Mouse (Mus musculus) Muller cell, postnatal 12 days (primary cell): ENCODE measurements around the gene Vapa.
"Not testable (repeated sequence)": the region's sequence is repeated elsewhere in the genome, so short reads cannot be mapped to it uniquely, and the experiment has no call there.

Experiments
- DNase-seq: peaks from one replicate; pipeline ENCODE4 v3.0.0-alpha.2; 2015; ENCODE audit errors: inconsistent ontology term

Vapa gene

DNA sequence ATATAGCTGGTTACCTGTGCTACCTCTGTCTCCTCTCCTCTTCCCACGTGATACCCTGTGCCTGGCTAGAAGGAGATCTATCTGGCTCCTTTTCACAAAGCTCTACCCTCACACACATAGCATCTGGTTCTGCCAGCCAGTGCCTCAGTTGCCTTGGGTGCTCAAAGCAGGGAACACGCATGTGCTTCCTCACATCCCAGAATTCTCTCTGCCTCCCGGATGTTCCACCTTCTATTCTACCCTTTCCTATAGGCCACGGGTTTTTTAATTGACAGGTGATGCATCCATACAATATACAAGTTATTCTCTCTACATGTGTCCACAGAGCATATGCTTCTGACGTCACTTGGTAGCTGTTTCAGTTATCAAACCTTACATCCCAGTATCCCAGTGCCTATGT lies 49.2 kb downstream of the Vapa start:
- no peak for DNase-seq

DNA sequence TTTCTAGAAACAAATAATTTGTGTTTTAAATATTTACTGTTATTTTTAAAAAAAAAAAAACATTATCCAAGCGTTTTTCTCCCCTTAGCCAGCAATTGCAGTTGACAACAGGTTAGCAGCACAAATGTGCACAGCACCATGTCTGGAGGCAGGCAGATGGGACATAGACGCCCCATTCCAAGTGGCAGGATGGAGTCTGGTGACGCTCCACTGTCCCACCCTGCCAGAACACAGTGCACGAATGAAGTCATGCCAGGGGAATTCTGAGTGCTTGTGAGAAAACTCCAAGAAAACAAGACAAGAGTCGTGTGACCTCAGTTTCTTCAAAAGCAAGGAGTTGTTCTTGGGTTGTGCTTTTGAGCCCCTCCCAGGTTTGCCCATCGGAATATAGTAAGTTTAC lies 50.0 kb downstream of the Vapa start:
- DNase-seq = no peak

GRCm38 (mm10) chr17:65562761-65563160 lies 50.6 kb downstream of the Vapa start:
- peak; percentile 47 for DNase-seq

- no peak for DNase-seq
Observed at GRCm38 (mm10) chr17:65561361-65562015, 51.9 kb downstream of the Vapa start.

DNA sequence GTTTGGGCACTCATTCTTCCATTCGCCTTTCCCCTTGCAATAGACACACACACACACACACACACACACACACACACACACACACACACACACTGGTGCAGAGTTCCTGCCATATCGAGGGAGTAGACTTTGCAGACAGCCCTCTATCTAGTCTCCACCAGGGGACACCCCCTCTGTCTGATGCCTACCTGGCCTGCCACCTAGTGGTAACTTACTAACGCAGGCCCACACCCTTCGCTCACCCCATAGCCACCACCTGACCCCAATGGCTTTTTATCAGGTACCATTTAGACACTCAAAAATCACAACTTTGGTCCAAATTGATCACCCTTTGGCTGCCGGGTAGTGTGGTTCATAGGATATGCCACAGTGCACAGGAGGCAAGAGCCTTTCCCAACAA lies 54.1 kb downstream of the Vapa start:
- DNase-seq = no peak

- no peak for DNase-seq
Observed at GRCm38 (mm10) chr17:65558788-65559187, 54.6 kb downstream of the Vapa start.

DNA sequence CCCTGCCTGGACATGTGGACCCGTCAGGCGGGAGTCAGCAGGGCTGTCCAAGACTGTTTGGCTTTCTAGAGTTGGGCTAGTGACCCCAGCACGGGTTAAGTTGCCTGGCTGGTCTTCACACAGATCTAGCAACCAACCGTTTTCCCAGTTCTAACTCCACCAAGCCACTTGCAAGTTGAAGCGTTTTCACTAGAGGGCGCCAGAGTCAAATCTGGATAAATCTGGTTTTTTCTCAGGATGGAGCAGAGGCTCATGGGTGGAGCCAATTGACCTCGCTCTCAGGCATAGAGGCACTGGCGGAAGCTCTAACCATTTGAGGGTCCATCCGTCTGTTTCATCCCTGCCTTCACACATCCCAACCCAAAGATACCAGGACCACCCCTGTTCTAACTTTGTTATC lies 55.1 kb downstream of the Vapa start:
- DNase-seq = peak; percentile 38

DNA sequence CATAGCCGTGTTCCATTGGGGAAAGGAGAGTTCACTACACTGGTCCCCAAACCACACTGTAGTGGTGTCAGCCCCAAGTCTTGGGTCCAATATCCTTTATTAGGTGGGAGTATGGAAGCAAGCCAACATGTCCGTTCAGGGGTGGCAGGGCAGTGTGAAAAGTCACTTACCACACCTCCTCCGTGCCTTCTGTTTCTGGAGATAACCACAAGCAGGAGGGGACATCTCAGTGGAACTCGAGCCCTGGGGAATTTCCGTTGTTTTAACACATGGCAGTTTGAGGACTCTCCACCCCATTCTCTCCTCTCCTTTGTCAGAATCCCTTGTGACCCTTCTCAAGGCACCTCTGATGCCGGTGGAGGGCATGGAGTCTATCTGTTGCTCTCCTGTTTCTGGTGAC lies 56.1 kb downstream of the Vapa start:
- DNase-seq = no peak

DNA sequence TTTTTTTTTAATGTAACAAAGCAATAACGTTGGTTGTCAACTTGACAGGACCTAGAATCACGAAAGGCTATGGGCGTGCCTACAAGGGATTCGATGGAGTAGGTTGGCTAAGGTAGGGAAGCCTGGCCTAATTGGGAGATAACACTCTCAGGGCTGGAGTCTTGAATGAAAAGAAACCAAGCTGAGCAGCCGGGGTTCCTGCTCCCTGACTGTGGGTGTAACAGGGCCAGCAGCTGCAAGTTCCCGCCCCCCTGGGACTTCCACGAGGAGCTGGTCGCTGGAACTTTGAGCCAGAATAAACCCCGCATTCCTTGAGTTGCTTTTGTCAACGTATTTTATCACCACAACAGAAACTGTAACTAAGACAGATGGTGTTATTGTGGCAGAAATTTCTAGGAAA lies 56.6 kb downstream of the Vapa start:
- DNase-seq = peak; percentile 24

DNA sequence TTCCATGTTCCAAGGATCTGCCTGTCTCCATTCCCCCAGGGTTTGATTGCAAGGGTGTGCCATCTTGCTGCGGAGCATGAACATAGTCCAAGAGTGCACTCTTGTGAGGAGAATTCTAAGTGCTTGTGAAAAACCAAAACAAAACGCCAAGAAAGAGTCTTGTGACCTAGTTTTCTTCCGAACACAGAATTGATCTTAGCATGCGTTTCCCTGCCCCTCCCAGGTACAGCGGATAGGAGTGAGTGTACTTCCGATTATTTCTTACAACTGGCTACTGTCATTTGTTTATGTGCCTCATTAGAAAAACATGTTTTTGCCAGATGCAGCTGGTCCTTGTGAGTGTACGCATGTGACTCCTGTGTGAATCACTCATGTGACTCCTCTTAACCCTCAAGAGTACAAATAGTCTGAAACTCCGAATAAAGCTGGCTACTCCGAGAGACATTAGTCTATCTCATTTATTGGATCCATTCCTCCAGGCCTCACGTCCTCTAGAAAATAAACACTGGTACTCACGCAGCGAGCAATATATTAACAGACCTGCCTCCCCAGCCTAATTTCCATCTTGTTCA lies 60.8 kb downstream of the Vapa start:
- no peak for DNase-seq

GRCm38 (mm10) chr17:65550357-65550756 lies 63.0 kb downstream of the Vapa start:
- DNase-seq = no peak

DNA sequence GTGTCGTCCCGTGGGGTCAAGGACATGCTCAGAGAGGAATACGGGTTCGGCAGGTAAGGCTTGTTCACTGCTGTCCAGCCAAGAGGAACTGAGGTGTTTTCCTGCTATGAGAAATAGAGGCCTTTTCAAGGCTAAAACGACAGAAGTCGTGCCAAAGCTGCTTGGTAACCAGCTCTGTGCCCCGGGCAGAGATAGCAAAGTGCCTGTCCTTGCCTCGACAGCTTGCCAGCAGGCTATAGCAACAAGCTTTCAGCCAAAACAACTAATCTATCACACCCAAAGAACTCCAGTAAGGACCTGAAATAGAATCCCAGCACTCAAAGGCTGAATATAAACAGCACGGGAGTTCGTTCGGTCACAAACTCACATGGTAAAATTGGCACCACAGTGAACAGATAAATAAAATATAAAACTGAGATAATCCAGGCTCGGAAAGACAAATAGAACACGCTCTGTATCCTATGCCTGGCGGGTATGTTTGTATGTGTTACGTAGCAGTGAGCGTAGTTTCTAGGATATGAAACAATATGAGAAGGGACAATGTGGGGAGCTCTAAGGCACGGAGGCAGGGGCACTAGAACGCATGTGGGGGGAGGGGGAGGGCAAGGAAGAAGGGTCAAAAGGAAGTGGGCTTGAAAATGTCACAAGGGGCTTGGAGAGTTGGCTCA lies 64.5 kb downstream of the Vapa start:
- no peak for DNase-seq

DNA sequence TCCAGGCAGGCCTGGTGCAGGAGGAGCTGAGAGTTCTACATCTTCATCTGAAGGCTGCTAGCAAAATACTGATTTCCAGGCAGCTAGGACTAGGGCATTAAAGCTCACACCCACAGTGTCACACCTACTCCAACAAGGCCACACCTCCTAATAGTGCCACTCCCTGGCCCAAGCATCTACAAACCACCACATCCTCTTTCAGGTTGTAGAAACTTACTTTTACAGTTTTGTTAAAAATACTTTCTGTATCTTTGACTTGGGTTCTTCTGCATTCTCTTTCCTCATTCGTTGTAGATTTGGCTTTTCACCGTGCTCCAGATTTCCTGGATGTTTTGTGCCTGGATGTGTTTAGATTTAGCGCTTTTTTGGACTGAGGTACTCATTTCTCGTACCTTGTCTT lies 67.1 kb downstream of the Vapa start:
- not testable (repeated sequence) for DNase-seq

DNA sequence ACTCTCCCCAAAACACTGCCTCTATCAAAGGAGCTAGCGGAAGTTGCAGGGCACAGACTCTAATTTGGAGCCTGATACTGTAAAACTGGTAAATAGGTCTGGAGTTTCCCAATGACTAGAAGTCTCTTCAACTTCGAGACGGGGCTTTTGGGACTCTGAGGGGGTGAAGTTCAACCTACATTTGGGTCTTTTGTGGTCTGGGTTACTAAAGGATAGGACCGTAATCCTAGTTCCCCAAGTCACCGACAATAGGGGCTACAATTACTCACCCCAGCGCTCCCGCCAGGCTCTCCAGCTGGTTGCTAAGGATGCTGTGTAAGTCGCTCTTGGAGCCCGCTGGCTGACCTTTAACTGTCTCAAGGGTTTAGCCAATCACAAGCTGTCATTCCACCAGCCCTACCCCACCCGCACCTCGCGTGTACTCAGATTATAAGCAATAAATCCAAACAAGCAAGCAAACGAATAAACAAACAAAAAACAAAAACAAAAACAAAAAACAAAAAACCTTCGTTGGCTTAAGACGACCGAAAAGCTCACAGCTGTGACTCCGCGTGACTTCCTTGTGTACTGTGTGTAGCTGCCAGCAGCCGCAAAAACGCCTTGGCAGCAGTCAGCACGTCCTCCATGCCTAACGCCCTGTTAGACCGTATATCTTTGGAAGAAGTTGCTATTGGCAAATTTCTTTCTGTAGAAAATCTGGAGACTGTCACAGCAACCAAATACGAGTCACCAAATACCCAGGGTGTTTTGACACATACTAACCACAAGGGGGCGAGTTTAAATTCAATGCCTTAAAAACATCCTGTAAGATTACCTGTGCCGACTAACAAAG lies 72.7 kb downstream of the Vapa start, which contains the start of gene Tmem232:
Gene Tmem232 (minus strand): TSS at position 342 of the 832 bp plus-strand sequence.
- DNase-seq = peak; percentile 56

- DNase-seq = no peak
Observed at GRCm38 (mm10) chr17:65536156-65536555, 77.2 kb downstream of the Vapa start.

DNA sequence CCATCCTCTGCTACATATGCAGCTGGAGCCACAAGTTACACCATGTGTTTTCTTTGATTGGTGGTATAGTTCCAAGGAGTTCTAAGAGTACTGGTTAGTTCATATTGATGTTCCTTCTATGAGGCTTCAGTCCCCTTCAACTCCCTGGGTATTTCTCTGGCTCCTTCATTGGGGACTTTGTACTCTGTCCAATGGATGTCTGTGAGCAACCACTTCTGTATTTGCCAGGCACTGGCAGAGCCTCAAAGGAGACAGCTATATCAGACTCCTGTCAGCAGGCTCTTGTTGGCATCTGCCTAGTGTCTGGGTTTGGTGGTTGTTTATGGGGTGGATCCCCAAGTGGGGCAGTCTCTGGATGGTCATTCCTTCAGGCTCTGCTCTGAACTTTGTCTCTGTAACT lies 81.0 kb downstream of the Vapa start:
- DNase-seq = not testable (repeated sequence)
